Mouse (Mus musculus) layer of hippocampus, adult 9-10 months (tissue): ENCODE measurements around the gene Cldn4.

Experiments used
- DNase-seq: peaks from one replicate; pipeline ENCODE4 v3.0.0; 2022; ENCODE audit warnings: low spot score

Gene Cldn4

GRCm38 (mm10) chr5:134932903-134933276 is 13.8 kb downstream of the Cldn4 start:
- peak; percentile 35 for DNase-seq

DNA sequence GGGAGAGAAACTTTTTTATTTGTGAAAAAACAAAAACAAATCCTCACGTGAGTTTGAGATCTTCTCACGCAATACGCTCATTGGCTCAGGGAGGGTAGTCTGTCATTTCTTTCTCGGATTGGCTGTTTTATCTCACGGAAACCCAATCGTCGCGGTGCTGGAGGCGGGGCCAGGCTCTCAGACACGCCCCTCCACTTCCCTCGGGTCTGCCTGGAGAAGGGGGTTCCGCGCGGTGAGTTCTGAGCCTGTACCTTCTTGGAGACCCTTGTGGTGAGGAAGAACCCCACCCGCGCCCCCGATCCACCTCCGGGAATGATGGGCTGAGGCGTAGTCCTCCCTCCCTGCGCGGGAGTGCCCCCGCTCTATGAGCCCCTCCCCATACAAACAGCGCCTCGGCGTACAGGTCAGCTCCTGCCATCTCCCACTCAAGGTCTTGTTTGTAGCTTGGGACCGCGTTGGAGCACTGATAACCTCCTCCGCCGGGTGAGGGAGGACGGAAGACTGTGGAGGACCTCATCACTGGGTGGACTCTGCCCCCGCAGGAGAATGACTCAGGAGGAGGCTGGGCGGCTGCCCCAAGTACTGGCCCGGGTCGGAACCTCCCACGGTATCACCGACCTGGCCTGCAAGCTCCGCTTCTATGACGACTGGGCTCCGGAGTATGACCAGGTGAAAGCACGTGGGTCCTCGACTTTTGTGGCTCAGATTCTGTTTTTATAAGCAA is 14.4 kb downstream of the Cldn4 start, which contains the start of gene Mettl27:
Gene Mettl27, plus strand, starts transcription at position 190 of the 724 bp plus-strand sequence.
- DNase-seq = peak; percentile 59

DNA sequence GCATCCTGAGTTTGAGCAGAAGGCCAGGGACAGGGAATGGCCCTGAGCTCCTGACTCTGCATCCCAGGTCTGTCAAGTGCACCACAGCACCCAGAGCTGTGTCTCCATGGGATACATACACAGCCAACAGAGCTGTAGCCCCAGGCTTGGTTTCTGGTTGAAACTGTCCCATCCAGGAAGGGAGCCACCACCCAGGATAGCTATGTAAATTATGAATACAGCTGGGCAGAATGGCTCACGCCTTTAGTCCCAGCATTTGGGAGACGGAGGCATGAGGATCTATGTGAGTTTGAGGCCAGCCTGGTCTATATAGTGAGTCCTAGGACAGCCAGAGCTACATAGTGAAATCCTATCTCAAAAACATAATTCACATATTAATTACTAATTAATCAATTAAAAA is 16.7 kb downstream of the Cldn4 start:
- no peak for DNase-seq

DNA sequence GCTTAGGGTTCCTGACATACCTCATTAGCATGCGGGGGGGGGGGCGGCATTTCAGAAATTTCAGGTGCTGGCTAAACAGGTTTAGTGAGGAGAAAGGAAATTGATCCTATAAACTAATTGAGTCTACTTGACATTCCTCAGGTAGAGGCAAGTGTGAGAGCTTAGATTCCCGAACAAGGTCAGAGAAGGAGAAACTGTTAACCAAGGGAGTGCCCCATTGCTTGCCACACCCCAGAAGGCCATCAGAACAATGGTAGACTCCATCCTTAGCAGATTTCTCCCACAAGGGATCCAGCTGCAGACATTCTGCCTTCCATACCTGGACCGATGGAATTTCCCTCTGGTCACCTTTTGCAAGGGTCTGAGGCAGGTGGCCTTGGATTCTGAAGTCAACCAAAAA is 20.0 kb downstream of the Cldn4 start:
- DNase-seq = no peak

DNA sequence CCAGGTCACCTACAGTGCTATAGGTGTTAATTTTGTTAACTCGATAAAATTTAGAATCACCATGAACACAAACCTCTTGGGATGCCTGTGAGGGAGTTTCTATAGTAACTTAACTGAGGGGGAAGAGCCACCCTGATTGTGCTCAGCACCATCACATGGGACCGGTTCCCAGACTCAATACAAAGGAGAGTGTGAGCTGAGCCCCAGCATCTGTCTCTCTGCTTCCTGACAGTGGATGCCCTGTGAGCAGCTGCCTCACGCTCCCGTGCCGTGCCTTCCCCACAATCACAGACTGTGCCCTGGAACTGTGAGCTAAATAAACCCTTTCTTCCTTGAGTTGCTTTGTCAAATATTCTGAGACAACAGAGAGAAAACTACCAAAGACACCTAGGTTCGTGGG is 23.6 kb downstream of the Cldn4 start:
- DNase-seq = no peak

- DNase-seq = no peak
Observed at GRCm38 (mm10) chr5:134921106-134921505, 25.6 kb downstream of the Cldn4 start.

GRCm38 (mm10) chr5:134920106-134920687 is 26.5 kb downstream of the Cldn4 start:
- DNase-seq = no peak

GRCm38 (mm10) chr5:134919097-134919496 is 27.6 kb downstream of the Cldn4 start:
- no peak for DNase-seq

- no peak for DNase-seq
Observed at GRCm38 (mm10) chr5:134918071-134918832, 28.5 kb downstream of the Cldn4 start.

DNA sequence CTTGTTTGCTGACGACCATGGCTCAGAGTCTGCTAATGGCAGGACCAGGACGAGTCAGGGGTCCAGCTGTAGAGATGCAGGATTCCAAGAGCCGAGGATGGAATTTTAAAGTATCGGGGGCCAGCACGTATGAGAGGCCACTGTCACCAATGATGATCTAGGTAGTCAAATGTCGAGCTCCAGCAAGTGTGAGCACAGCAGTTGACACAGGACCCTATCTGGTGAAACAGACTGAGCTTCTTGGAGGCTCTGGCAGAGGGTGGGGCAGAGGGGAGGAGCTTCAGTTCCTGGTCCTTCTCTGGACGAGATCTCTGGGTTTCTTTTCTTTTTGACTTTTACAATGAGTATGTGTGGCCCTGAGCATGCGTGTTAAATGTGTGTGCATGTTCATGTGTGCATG is 31.4 kb downstream of the Cldn4 start, which contains the start of gene Cldn13:
Gene Cldn13, minus strand, starts transcription at position 216 of the 400 bp plus-strand sequence.
- DNase-seq = no peak

DNA sequence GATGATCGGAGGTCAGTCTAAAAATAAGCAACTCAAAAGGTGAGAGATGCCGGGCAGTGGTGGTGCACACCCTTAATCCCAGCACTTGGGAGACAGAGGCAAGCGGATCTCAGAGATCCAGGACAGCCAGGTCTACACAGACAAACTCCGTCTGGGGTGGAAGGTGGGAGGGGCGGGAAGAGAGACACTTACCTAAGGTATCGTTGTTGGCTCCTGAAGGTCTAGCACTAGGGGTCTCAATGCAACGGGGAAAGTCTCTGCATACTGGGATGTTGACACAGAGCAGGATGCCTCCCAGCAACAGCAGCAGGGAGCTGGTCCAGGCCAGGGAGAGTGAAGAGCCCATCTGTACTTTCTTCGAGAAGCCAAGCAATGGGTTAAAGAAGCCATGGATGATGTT is 32.2 kb downstream of the Cldn4 start:
- DNase-seq = no peak

- no peak for DNase-seq
Observed at GRCm38 (mm10) chr5:134913753-134914152, 33.0 kb downstream of the Cldn4 start.

DNA sequence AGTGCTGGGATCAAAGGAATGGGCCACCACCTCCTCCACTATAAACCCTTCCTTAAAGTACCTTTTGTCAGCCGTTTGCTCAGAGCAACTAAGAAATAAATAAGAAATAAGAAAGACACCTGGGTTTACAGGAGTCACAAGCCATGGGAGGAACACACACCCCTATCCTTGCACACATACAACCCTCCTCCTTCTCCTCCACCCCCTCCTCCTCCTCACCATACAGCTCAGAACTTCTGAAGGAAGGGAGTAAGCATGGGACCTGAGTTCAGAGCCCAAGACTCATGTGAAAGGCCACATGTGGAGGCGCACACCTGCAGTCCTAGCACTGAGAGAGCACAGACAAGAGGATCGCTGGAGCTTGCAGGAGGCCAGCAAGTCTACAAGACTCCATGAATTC is 33.4 kb downstream of the Cldn4 start:
- no peak for DNase-seq

DNA sequence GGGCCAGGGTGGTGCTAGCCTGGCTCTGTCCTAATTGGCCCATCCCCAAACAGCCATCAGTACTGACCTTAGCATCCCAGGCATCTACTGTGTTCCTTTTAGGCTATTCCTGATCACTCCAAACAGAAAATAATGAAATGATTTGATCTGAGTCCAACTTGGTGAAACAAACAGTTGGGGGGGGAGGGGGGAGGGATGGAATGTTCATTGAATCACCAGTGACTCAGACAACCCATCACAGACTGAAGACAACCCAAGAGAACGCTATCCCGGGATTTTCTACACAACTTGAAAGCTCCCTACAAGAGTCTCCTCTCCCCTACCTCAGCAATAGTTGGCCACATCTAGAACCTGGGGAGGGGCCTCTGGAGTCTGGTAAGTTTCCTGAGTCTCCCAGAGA is 34.8 kb downstream of the Cldn4 start:
- no peak for DNase-seq

DNA sequence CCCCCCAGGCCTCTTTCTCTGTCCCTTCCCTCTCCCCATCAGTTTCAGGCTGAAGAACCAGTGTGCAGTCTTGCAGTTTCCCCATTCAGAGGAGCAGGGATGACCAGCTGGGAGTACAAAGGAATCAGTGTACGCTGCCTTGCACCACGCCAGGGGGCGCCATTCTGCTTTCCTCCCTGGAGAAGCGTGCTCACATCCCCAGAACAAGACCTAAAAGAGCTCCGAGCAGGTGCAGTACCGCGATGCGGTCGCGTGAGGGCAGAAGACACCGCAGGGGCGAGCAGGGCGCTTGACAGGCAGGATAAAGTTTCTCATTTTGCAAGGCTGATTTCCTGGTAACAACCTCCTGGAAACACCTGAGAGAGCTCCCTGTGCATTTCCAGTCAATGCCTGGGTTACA is 39.6 kb downstream of the Cldn4 start:
- DNase-seq = peak; percentile 85

GRCm38 (mm10) chr5:134906633-134907032 is 40.1 kb downstream of the Cldn4 start, which contains the start of gene Tmem270:
Tmem270 (minus strand) TSS chr5:134906733.
- DNase-seq = no peak

GRCm38 (mm10) chr5:134901644-134902027 is 45.1 kb downstream of the Cldn4 start:
- DNase-seq = no peak

DNA sequence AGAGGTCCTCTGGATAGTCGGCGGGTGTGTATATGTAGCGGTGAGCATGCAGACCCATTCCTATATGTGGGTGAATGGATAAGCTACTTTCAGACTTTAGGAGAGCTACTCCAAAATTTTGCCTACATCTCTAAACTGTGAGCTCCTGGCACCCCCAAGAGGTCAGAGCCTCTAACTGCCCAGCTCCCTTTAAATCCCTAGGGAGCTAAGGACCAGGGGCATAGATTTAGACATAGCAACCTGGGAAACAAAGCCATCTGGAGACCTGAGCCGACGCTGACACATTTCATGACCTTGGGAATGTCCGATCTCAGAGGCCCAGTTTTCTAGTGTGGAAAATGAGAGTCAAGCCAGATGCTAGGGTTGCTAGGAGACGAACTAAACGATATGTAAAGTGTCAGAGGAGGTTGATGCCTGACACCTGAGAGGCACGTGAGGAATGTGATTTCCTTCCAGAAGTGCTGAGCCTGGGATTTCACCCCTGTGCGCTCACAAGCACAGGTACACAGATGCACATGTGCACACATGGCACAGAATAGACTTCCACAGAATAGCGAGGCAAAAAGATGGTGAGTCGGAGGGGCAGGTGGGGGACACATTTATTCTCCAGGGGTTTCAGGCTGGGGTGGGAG is 45.6 kb downstream of the Cldn4 start:
- DNase-seq = peak; percentile 15

DNA sequence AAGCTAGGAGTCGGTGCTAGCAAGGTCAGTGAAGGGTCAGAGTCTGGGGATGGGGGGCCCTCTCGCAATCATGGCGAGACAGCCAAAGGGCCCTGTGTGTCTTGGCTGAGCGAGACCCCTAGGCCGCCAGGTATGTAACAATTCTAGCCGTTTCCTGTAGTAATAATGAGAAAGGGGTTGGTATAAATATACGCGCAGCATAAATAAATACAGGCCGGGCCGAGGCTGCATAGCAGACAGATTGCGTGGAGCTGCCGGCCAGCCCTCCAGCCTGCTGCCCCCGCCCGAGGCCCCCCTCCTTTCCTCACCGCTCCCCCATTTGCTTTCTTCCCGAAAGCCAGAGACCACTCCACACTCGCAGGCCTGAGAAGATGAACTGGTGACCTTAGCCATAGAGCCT is 49.1 kb downstream of the Cldn4 start:
- no peak for DNase-seq

DNA sequence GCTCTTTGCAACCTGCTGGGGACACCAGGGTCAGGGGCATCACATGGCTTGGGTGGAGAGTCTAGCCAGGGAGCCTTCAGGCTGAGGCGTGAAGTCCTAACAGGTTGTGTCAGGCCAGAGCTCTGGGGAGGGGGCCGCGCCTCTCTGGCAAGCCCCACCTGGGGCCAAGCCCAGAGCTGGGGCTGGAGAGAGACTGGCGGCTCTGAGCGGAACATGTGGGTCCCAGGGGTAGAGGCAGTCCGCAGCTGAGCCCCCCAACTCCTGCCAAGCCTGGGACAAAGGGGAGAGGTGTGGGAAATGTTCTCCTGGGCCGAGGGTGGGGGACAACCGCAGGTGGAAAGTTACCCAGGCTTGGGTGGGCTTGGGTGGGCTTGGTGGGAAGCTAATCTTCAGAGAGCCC is 49.8 kb downstream of the Cldn4 start:
- DNase-seq = no peak

DNA sequence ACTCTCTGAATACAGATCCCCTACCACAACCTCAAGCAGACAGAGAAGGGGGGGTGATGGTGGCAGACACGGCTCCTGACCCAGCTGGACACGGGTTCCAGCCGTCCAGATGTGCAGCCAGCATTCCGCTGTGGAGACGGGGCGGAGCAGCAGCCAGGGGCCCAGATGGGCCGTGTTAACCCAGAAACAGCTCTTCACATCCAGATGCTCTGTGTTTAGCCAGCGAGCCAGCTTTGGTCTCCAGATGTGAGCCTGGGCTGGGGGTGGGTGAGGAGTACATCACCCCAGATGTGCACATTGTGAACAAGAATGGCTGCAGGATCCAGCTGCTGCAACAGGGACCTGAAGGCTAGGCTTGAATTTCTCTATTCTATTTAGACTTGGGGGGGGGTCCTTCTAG is 51.4 kb downstream of the Cldn4 start:
- DNase-seq = no peak
